Mouse (Mus musculus): ENCODE measurements around the gene Timm13. TPM values are rescaled to one million over a fixed set of nuclear protein-coding genes. Genes with fewer than 3 reads are reported as not detected.

Gene Timm13
- polyA plus RNA-seq (2012; rRNA removed) (114 and 145 TPM in 2 replicates), polyA plus RNA-seq (2014; fragmentation: Nextera tagmentation; extraction: Ambion mirVana) (201 and 208 TPM in 2 replicates)

DNA sequence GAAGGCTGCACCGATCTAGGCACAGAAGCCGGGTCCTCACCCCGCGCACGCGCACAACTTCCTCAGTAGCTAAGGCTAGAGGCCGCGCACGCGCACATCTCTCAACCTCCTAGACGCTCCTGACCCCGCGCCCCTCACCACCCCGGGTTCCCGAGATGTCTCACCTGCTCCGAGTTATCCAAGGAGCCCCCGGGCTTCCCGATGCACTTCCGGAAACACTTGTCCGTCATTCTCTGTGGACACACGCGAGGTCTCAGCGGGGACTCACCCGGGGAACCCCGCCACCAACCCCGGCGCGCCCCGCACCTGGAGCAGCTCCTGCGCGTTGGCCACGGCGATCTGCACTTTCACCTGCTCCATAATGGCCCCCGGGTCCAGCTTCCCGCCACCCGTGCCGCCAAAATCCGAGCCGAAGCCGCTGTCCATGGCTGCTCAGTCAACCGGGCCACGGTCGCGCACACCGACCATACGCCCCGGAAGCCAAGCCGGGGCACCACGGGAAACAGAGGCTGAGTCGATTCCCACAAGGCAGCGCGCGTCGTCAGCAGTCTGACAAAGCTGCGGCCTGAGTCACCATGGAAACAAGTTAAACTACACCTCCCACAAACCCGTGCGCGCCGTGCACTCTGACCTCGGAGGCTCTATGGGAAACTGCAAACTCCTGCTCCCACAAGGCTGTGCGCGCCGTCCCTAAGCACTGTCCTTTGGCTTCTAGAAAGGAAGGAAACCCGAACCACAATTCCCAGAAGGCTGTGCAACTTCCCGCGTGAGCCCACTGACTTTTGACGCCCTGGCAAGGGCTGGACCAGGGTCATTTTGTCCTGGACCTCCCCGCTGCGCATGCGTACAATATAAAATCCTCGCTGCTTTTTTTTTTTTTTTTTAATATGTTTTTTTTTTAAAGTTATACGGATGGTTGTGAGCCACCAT is at the start of gene Timm13:
Gene Timm13, minus strand, starts transcription at position 652 of the 930 bp plus-strand sequence.
- Histone ChIP-seq H3K4me1 (replicated peaks; ENCODE audit: control insufficient read depth in 2 of 2, insufficient read depth in 2 of 2, low read length in 1 of 2) (peaks cover 6% of the 10 kb centered on the region in 2 experiments; a peak in 2 of 4 replicates), H3K9ac (replicated peaks) (peak within 1 kb of the TSS; percentile 85), H3K9me3 (ENCODE audit: control insufficient read depth, low read length) (no peaks in the 10 kb centered on the region), H3K4me3 (ENCODE audit: insufficient read depth in 1 of 2, low read depth in 2 of 2, low read length in 2 of 2) (peak within 1 kb of the TSS; percentile 78 to 98), H3K36me3 (replicated peaks; ENCODE audit: control insufficient read depth, insufficient read depth, low read depth) (peaks cover 4% of the 10 kb centered on the region), H3K4me2 (ENCODE audit: low read depth) (peak within 1 kb of the TSS; percentile 99), H3K27me3 (ENCODE audit: control insufficient read depth, insufficient read depth, low read length) (no peaks in the 10 kb centered on the region), H3K27ac (peak within 1 kb of the TSS; percentile 63)
- TF ChIP-seq EP300 (IDR thresholded peaks at IDR 0.05; ENCODE audit: low read depth): no peak
- no peak for TF ChIP-seq CTCF (IDR thresholded peaks at IDR 0.05; ENCODE audit: low read depth)
- peak; percentile 93 for ATAC-seq (ENCODE audit: insufficient read depth)
- DNase-seq (ENCODE audit: low read depth in 3 of 3, low spot score in 3 of 3): peak; percentile 99
- under 1% methylated on average over 72 of the region's 72 CpGs for WGBS (ENCODE audit: insufficient replicate concordance)

DNA sequence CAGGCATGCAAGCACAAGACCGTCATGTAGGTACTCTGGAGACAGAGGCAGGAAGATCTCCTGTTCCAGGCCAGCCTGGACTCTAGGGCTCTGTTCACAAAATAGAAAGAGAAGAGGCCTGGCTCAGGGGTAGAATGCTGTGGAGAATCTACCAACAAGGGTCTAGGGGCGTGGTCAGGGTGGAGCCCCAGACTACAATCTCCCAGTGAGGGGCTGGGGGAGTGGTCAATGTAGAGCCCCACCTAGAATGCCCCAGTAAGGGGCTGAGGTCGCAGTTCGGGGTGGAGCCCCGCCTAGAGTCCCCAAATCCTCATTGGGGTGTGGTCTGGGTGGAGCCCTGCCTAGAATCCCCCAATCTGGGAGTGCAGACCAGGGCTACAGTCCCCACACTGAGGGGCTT is 49.5 kb upstream of the Timm13 start:
- WGBS (ENCODE audit: insufficient replicate concordance): 19% methylated on average over 5 of the region's 5 CpGs
- H3K4me2 ChIP-seq (ENCODE audit: low read depth): no peak overlapping the region
- no peaks in the 10 kb centered on the region for H3K9me3 ChIP-seq (ENCODE audit: control insufficient read depth, low read length)
- DNase-seq (ENCODE audit: low read depth in 3 of 3, low spot score in 3 of 3) (no peak), ATAC-seq (ENCODE audit: insufficient read depth) (no peak)
- no peak overlapping the region for H3K27ac ChIP-seq
- no peak overlapping the region for H3K9ac ChIP-seq (replicated peaks)
- H3K36me3 ChIP-seq (replicated peaks; ENCODE audit: control insufficient read depth, insufficient read depth, low read depth): no peaks in the 10 kb centered on the region
- H3K27me3 ChIP-seq (ENCODE audit: control insufficient read depth, insufficient read depth, low read length): no peaks in the 10 kb centered on the region
- H3K4me1 ChIP-seq (replicated peaks; ENCODE audit: control insufficient read depth in 2 of 2, insufficient read depth in 2 of 2, low read length in 1 of 2): peaks cover 0 to 7% of the 10 kb centered on the region in 2 experiments; a peak in 2 of 4 replicates
- H3K4me3 ChIP-seq (ENCODE audit: insufficient read depth in 1 of 2, low read depth in 2 of 2, low read length in 2 of 2): no peak overlapping the region
- TF ChIP-seq EP300 (IDR thresholded peaks at IDR 0.05; ENCODE audit: low read depth) (no peak), CTCF (IDR thresholded peaks at IDR 0.05; ENCODE audit: low read depth) (no peak)

DNA sequence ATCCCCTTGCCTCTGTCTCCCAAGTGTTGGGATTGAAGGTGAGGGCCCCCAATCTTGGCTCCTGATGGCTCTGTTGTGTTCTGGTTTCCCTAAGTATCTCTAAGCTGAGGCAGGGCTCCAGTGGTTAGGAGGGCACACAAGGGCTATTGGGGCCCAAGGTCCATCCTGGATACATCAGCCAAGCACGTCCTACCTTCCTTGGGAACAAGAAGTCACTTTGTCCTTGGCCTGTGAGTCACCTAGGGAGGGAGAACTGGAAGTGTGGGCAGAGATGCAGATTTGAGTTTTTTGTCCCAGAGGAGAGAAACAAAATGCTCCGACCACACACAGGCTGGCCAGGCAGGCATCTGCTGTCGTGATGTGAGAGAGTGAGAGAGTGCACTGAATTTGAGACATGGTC is 48.3 kb upstream of the Timm13 start:
- Histone ChIP-seq H3K36me3 (replicated peaks; ENCODE audit: control insufficient read depth, insufficient read depth, low read depth) (no peaks in the 10 kb centered on the region), H3K4me1 (replicated peaks; ENCODE audit: control insufficient read depth in 2 of 2, insufficient read depth in 2 of 2, low read length in 1 of 2) (peaks cover 0 to 7% of the 10 kb centered on the region in 2 experiments; a peak in 2 of 4 replicates), H3K9me3 (ENCODE audit: control insufficient read depth, low read length) (no peaks in the 10 kb centered on the region), H3K4me2 (ENCODE audit: low read depth) (no peak overlapping the region), H3K27ac (no peak overlapping the region), H3K9ac (replicated peaks) (no peak overlapping the region), H3K4me3 (ENCODE audit: insufficient read depth in 1 of 2, low read depth in 2 of 2, low read length in 2 of 2) (no peak overlapping the region), H3K27me3 (ENCODE audit: control insufficient read depth, insufficient read depth, low read length) (no peaks in the 10 kb centered on the region)
- WGBS (ENCODE audit: insufficient replicate concordance): 59% methylated on average over 3 of the region's 3 CpGs
- no peak for DNase-seq (ENCODE audit: low read depth in 3 of 3, low spot score in 3 of 3)
- ATAC-seq (ENCODE audit: insufficient read depth): no peak
- TF ChIP-seq CTCF (IDR thresholded peaks at IDR 0.05; ENCODE audit: low read depth) (no peak), EP300 (IDR thresholded peaks at IDR 0.05; ENCODE audit: low read depth) (no peak)

DNA sequence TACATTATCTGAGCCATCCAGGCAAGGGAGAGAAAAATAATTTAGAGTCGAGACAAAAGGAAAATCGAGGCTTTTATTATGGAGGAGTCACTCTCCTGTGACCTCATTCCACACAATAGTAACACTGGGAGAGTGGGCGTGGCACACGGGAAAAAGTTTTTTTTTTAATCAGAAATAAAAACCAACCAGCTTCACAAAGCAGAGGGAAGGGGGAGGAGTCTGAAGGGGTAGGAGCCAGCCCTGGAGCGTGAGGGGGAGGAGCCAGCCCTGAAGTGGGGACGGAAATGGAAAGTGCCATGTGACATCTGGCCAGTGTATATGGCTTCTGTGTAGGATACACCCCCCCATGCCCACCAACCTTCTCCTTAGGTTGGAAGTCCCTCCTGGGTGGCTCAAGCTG is 47.8 kb upstream of the Timm13 start:
- Histone ChIP-seq H3K4me3 (ENCODE audit: insufficient read depth in 1 of 2, low read depth in 2 of 2, low read length in 2 of 2) (no peak overlapping the region), H3K27me3 (ENCODE audit: control insufficient read depth, insufficient read depth, low read length) (no peaks in the 10 kb centered on the region), H3K36me3 (replicated peaks; ENCODE audit: control insufficient read depth, insufficient read depth, low read depth) (no peaks in the 10 kb centered on the region), H3K9ac (replicated peaks) (no peak overlapping the region), H3K27ac (no peak overlapping the region), H3K4me1 (replicated peaks; ENCODE audit: control insufficient read depth in 2 of 2, insufficient read depth in 2 of 2, low read length in 1 of 2) (peaks cover 0 to 7% of the 10 kb centered on the region in 2 experiments; a peak in 2 of 4 replicates), H3K9me3 (ENCODE audit: control insufficient read depth, low read length) (no peaks in the 10 kb centered on the region), H3K4me2 (ENCODE audit: low read depth) (no peak overlapping the region)
- no peak for TF ChIP-seq EP300 (IDR thresholded peaks at IDR 0.05; ENCODE audit: low read depth)
- TF ChIP-seq CTCF (IDR thresholded peaks at IDR 0.05; ENCODE audit: low read depth): no peak
- WGBS (ENCODE audit: insufficient replicate concordance): 25% methylated on average over 6 of the region's 6 CpGs
- ATAC-seq (ENCODE audit: insufficient read depth): no peak
- no peak for DNase-seq (ENCODE audit: low read depth in 3 of 3, low spot score in 3 of 3)

DNA sequence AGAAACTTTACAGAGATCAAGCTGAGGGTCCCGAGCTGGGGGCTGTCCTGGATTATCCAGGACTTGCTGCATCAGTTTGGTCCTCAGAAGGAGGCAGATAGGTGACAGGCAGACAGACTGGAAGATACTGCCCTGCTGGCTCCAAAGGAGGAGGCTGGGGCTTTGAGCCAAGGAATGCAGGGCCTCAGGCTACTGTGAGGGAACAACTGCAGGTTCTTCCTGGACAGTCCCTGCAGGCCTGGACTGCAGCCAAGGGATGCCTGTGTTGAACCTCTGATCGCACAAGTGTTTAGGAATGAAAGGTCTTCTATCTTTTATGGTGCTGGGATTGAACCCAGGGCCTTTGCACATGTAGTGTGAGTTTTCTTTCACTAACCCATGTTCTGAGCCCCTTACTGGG is 47.0 kb upstream of the Timm13 start:
- Histone ChIP-seq H3K9me3 (ENCODE audit: control insufficient read depth, low read length) (no peaks in the 10 kb centered on the region), H3K9ac (replicated peaks) (no peak overlapping the region), H3K27ac (no peak overlapping the region), H3K4me3 (ENCODE audit: insufficient read depth in 1 of 2, low read depth in 2 of 2, low read length in 2 of 2) (no peak overlapping the region), H3K36me3 (replicated peaks; ENCODE audit: control insufficient read depth, insufficient read depth, low read depth) (no peaks in the 10 kb centered on the region), H3K4me1 (replicated peaks; ENCODE audit: control insufficient read depth in 2 of 2, insufficient read depth in 2 of 2, low read length in 1 of 2) (peaks cover 0 to 9% of the 10 kb centered on the region in 2 experiments; a peak in 2 of 4 replicates), H3K27me3 (ENCODE audit: control insufficient read depth, insufficient read depth, low read length) (no peaks in the 10 kb centered on the region), H3K4me2 (ENCODE audit: low read depth) (no peak overlapping the region)
- DNase-seq (ENCODE audit: low read depth in 3 of 3, low spot score in 3 of 3) (no peak), ATAC-seq (ENCODE audit: insufficient read depth) (no peak)
- 59% methylated on average over 2 of the region's 2 CpGs for WGBS (ENCODE audit: insufficient replicate concordance)
- TF ChIP-seq CTCF (IDR thresholded peaks at IDR 0.05; ENCODE audit: low read depth): no peak
- TF ChIP-seq EP300 (IDR thresholded peaks at IDR 0.05; ENCODE audit: low read depth): no peak

Data from liver, embryonic 14.5 days (tissue).